Mouse (Mus musculus): Measurements from ENCODE around the gene 1810010H24Rik.

GRCm38 (mm10) chr11:107045546-107045945 is 20.1 kb downstream of the 1810010H24Rik start:
- TF ChIP-seq ZNF384 (IDR thresholded peaks at IDR 0.05; ENCODE audit: low read depth, low read length), result no peak
- no peak for TF ChIP-seq CHD2 (IDR thresholded peaks at IDR 0.05; ENCODE audit: low read depth, low read length)
- TF ChIP-seq MAFK (IDR thresholded peaks at IDR 0.05; ENCODE audit: insufficient read depth, low read depth, low read length), result no peak
- no peak for TF ChIP-seq ZC3H11A (IDR thresholded peaks at IDR 0.05; ENCODE audit: borderline replicate concordance, low read depth, low read length)
- TF ChIP-seq HCFC1 (IDR thresholded peaks at IDR 0.05; ENCODE audit: borderline replicate concordance, insufficient read depth, low read length), result no peak

Measured in ES-E14 (cell line).